Mouse (Mus musculus): ENCODE results near the gene Il12rb1.
"Not testable (repeated sequence)": the region's sequence is repeated elsewhere in the genome, so short reads cannot be mapped to it uniquely, and the experiment has no call there.

Il12rb1 gene

GRCm38 (mm10) chr8:70800648-70801047 is 7.6 kb upstream of the Il12rb1 start:
- no peak for DNase-seq (ENCODE audit: low spot score in 2 of 2)

DNA sequence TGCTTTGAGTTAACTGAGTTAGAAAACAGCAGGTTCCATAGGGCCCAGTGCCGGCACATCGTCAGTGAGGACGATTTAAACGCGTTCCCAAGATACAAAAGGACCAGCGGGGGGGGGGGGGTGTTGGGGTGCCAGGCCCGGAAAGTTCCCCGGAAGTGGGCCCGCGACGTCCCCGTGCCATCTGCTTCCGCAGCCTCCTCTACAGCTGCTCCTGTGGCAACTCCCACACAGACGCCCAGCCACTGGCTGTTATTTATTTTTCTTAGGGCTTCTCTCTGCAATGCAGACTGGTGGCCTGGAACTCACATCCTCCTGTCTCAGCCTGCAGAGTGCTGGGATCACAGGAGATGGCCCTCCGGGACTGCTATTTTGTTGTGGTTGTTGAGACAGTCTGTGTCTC is 7.1 kb upstream of the Il12rb1 start:
- DNase-seq (ENCODE audit: low spot score in 2 of 2), result no peak

GRCm38 (mm10) chr8:70801830-70802229 is 6.4 kb upstream of the Il12rb1 start:
- no peak for DNase-seq (ENCODE audit: low spot score in 2 of 2)

DNA sequence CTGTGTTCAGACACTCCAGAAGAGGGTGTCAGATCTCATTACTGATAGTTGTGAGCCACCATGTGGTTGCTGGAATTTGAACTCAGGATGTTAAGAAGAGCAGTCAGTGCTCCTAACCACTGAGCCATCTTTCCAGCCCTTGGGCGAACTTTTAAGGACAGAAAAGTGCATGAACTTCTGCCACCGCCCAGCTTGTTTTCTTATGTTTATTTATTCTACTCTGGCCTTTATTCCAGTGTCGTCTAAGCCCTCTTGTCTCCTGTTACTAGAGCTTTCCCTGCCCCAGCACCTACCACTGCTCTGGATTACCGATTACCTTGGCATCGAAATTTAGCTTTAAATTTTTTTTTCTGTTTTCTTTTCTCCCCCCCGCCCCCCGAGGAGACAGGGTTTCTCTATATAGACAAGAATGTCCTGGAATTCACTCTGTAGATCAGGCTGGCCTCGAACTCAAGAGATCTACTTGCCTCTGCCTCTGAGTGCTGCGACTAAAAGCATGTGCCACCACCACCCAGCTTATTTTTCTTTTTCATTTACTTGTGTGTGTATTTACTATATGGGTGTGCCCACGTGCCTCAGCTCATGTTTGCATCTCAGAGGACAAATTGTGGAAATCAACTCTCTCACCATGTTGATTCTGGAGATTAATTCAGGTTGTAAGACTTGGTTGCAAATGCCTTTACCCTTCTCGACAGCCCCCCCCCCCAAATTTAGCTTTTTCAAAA is 5.3 kb upstream of the Il12rb1 start:
- DNase-seq (ENCODE audit: low spot score in 2 of 2), result no peak

DNA sequence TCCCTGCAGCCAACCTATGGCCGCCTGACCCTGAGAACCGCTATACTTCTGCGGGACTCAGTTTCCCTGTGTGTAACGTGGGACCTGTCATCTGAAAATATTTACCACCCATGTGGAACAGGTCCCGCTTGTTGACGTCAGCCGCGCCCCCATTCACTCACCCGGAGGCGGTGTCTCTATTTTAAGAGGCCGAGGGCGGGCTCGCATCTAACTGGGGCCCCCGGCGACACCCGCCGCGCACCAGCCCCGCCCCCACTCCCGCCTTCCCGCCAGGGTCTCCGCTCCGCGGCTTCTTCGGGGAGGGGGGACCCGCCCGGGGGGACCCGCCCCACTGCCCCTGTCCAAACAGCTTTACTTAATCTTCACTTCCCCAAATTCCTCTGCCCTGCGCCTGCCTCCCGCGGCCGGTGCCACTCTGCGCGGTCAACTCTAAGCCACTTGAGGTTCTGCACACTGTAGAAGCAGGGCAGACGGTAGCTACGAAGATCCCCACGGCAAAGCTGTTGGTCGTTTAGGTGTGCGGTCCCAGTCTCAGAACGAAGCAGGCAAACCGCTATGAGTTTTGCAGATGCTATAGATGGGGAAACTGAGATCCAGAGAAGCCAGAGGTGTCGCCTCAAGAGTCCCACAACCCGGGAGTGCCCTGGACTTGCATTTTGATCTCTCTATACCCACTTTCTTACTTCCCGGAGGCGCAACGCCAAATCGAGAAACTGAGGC is 4.3 kb upstream of the Il12rb1 start:
- peak; percentile 34 to 37 for DNase-seq (ENCODE audit: low spot score in 2 of 2)

- peak; percentile 70 to 83 for DNase-seq (ENCODE audit: low spot score in 2 of 2)
Observed at GRCm38 (mm10) chr8:70804481-70805206, 3.6 kb upstream of the Il12rb1 start, which contains the start of gene Mast3. Mast3 (minus strand) TSS chr8:70805054.

DNA sequence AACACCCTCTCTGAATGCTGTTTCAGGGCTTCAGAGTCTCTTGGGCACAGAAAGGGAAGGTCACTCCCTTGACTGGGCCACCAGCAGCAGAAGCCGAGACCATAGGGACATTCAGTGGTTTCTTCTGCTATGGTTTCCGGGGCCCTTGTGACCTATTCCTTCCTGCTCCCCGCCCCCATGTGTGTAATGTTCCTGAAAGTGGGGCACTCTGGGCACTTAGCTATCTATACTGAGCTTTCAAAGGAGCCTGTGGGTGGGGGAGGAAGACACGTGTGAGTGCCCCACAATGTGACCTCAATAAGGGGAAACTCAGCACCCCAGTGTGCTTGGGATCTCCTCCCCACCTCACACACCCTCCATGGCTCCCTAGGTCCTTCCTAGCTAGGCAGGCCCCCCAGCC is 1.7 kb upstream of the Il12rb1 start:
- no peak for DNase-seq (ENCODE audit: low spot score in 2 of 2)

DNA sequence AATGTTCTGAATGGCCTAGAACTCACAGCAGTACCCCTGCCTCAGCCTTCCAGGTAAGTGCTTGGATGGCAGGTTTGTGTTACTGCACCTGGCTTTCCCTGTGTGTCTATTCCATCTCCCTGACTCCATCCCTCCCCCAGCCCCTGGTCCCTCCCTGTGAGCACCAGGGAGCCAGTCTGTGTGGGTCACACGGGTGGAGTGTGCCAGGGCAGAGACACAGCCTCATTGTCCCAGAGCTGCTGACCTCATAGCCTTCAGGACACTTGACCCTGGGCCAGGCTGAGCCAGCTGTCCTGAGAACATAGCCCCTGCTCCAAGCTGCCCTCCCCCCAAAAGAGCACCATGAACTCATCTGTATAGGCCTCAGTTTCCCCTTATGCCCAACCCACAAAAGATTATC is 945 bp upstream of the Il12rb1 start:
- no peak for DNase-seq (ENCODE audit: low spot score in 2 of 2)

GRCm38 (mm10) chr8:70808955-70809701 is 879 bp downstream of the Il12rb1 start:
- DNase-seq (ENCODE audit: low spot score in 2 of 2), result no peak

DNA sequence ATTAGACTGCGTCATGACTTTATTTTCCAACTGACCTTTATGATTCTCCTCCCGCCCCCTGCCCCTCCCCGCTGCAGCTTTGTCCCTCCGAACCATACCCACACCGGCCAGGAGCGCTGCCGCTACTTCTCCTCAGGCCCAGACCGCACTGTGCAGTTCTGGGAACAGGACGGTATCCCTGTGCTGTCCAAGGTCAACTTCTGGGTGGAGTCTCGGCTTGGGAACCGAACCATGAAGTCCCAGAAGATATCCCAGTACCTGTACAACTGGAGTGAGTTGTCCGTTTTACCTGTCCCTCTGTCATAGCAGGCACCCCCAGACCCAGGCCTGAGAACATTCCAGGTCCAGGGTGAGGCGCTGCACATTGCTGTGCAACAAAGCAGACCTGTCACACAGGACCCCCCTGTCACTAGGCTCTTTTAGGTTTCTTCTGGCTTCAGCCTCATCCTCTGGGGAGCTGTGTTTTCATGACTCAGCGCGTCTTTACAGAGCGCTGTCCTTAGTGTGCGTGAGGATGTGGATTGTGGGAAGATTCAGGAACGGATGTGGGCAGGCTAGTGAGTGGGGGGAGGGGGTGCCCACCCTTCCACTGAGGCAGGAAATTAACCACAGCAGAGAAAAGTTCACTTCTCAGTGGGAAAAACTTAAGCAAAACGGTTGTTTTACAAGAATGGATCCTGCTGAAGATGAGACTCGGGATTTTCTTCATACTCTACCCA is 2.9 kb downstream of the Il12rb1 start:
- no peak for DNase-seq (ENCODE audit: low spot score in 2 of 2)

DNA sequence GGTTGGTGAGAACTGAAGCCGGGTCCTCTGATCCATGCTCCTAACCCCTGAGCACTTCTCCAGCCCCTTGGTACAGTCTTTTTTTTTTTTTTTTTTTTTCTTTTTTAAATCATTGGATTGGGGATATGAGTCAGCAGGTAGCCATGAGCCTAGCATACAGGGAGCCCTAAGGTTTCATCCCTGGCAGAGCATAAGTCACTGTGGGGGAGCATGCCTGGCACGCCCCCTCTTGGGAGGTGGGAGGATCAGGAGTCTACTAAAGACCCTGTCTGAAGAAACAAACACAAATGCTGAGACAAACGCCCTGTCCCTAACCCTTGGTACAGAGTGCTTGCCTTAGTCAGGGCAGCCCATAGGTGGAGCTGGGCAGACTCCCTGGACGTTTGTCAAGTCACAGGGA is 3.8 kb downstream of the Il12rb1 start:
- DNase-seq (ENCODE audit: low spot score in 2 of 2), result no peak

DNA sequence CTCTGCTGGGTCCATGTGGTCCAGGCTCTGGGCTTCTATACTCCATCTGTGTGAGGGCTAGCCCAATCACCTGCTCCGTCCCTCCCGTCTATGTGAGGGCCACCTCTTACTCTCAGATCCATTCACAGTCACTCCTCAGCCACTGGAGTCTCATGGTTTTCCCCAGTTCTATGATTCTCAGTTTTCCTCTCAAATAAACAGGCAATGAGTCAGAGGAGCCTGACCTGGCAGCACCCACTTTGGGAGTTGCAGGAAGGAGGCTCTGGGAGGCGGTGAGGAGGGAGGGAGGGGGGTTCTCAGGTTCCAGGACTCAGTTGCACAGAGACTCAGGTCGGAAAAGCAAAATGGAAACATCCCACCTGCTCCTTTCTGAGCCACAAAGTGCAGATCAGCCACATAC is 4.6 kb downstream of the Il12rb1 start:
- DNase-seq (ENCODE audit: low spot score in 2 of 2), result no peak

DNA sequence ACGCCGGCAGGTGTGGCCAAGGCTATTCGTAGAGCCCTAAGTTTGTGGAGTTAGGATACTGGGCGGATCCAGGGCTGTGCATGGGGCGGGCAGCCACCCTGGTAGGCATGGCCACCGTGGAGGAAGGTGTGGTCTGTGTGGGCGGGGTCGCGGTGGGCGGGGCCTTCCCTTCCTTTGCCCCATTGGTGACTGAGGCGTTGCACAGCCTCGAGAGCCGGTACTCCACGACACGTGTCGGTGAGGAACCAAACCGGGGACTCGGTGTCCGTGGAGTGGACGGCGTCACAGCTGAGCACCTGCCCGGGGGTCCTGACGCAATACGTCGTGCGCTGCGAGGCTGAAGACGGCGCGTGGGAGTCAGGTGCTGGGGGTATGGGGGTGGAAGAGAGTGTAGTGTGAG is 8.4 kb downstream of the Il12rb1 start:
- DNase-seq (ENCODE audit: low spot score in 2 of 2), result peak in 1 of 2 experiments; percentile 56

GRCm38 (mm10) chr8:70820101-70820935 is 12.1 kb downstream of the Il12rb1 start:
- DNase-seq (ENCODE audit: low spot score in 2 of 2), result no peak

- peak in 1 of 2 experiments; percentile 57 for DNase-seq (ENCODE audit: low spot score in 2 of 2)
Observed at GRCm38 (mm10) chr8:70821399-70821962, 13.2 kb downstream of the Il12rb1 start.

DNA sequence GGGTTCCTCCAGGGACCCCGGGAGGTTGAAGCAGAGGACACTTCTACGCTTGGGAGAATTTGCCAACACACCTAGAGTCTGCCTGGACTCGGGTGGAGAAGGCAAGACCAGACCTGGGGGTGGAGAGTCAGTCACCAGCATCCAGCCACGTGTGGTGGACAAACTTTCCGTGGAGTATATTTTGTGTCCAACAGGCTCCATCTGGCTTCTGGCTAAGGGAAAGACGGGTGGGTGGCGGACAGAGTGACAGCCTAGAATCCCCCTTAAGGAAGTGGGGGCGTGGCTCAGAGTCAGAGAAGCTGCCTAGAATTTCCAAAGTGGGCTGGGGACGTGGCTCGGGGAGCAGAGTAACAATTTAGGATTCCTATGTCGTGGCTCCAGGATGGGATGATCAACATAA is 13.7 kb downstream of the Il12rb1 start:
- DNase-seq (ENCODE audit: low spot score in 2 of 2), result no peak

- not testable (repeated sequence) for DNase-seq (ENCODE audit: low spot score in 2 of 2)
Observed at GRCm38 (mm10) chr8:70822594-70822993, 14.3 kb downstream of the Il12rb1 start.

GRCm38 (mm10) chr8:70823802-70824201 is 15.6 kb downstream of the Il12rb1 start:
- DNase-seq (ENCODE audit: low spot score in 2 of 2), result no peak

DNA sequence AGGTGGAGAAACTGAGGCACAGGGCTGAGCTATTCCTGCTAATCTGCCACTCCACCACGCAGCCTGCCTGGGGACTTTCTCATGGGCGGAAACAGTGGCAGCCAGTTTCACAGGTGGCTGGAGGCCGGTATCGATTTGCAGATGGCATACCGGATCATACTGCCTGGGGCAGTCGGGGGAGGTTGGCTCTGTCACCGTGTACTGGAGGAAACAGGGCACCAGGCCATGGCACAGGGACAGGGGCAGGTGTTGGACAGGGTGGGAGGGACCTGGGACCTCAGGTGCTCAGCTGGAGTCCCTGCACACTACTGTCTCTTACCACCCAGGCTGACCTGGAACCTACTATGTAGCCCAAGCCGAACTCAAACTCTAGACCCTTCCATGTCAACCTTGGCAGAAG is 17.6 kb downstream of the Il12rb1 start:
- no peak for DNase-seq (ENCODE audit: low spot score in 2 of 2)

- no peak for DNase-seq (ENCODE audit: low spot score in 2 of 2)
Observed at GRCm38 (mm10) chr8:70827010-70827409, 18.8 kb downstream of the Il12rb1 start.

Measured in urinary bladder, adult 18-20 months (tissue).